Comparison of ENCODE assay signal across 24 mouse cellular contexts in genomic region chr5:24649701-24650100, GRCm38 (mm10). TPM values are rescaled to one million over a fixed set of nuclear protein-coding genes. Genes with fewer than 3 reads are reported as not detected.
DNase-seq lines count a peak whose midpoint lies in the region; ATAC-seq and TF ChIP-seq lines count a peak whose summit lies in the region.
"Had no signal": no experiment of that assay in that cellular context is flagged by ENCODE, and none has a peak within 500 bp of the region (broad histone marks: within the 10 kb centered on the region; RNA-seq: fewer than 3 reads in every experiment).

No protein-coding gene starts in this region.

- no peaks in the 10 kb centered on the region for H3K9me3 ChIP-seq in heart, embryonic 12.5 days (replicated peaks)
- H3K9me3 ChIP-seq in hindbrain, postnatal 0 days (ENCODE audit: low read length) = no peaks in the 10 kb centered on the region
- H3K9me3 ChIP-seq in hindbrain, embryonic 12.5 days (replicated peaks) = no peaks in the 10 kb centered on the region
- H3K9me3 ChIP-seq in midbrain, embryonic 11.5 days (ENCODE audit: control insufficient read depth, low read length) = no peaks in the 10 kb centered on the region
- H3K9me3 ChIP-seq in midbrain, embryonic 13.5 days = no peaks in the 10 kb centered on the region
- H3K9me3 ChIP-seq: G1E had no signal

- H3K27me3 ChIP-seq in heart, embryonic 12.5 days (replicated peaks) = peaks cover 15% of the 10 kb centered on the region
- H3K27me3 ChIP-seq in hindbrain, postnatal 0 days (ENCODE audit: insufficient read depth, low read length) = no peaks in the 10 kb centered on the region
- H3K27me3 ChIP-seq in hindbrain, embryonic 12.5 days = peaks cover 5% of the 10 kb centered on the region; the same call in 1 of the 2 replicates
- H3K27me3 ChIP-seq in midbrain, embryonic 11.5 days (ENCODE audit: control insufficient read depth, insufficient read depth, low read length) = no peaks in the 10 kb centered on the region; the same call in 1 of the 2 replicates
- peaks cover 6% of the 10 kb centered on the region; the same call in 1 of the 2 replicates for H3K27me3 ChIP-seq in midbrain, embryonic 13.5 days
- H3K27me3 ChIP-seq: CH12.LX had no signal

- H3K4me1 ChIP-seq in heart, embryonic 12.5 days (replicated peaks) = no peaks in the 10 kb centered on the region
- H3K4me1 ChIP-seq in hindbrain, postnatal 0 days (ENCODE audit: insufficient read depth, low read length) = no peaks in the 10 kb centered on the region
- no peaks in the 10 kb centered on the region for H3K4me1 ChIP-seq in hindbrain, embryonic 12.5 days
- no peaks in the 10 kb centered on the region for H3K4me1 ChIP-seq in midbrain, embryonic 11.5 days (ENCODE audit: control insufficient read depth, insufficient read depth, low read length)
- no peaks in the 10 kb centered on the region for H3K4me1 ChIP-seq in midbrain, embryonic 13.5 days (replicated peaks)

- 71% methylated on average over 7 of the region's 7 CpGs for WGBS in heart, embryonic 12.5 days
- 77% methylated on average over 7 of the region's 7 CpGs for WGBS in hindbrain, postnatal 0 days
- 81% methylated on average over 7 of the region's 7 CpGs for WGBS in hindbrain, embryonic 12.5 days
- 83% methylated on average over 7 of the region's 7 CpGs for WGBS in midbrain, embryonic 11.5 days
- 80% methylated on average over 7 of the region's 7 CpGs for WGBS in midbrain, embryonic 13.5 days

- no peak overlapping the region for H3K27ac ChIP-seq in heart, embryonic 12.5 days (ENCODE audit: poor library complexity, severe bottlenecking)
- no peak overlapping the region for H3K27ac ChIP-seq in hindbrain, postnatal 0 days
- no peak overlapping the region for H3K27ac ChIP-seq in hindbrain, embryonic 12.5 days
- no peak overlapping the region for H3K27ac ChIP-seq in midbrain, embryonic 11.5 days (ENCODE audit: low read depth, low read length)
- no peak overlapping the region for H3K27ac ChIP-seq in midbrain, embryonic 13.5 days

- H3K4me2 ChIP-seq in heart, embryonic 12.5 days = no peak overlapping the region
- H3K4me2 ChIP-seq in hindbrain, postnatal 0 days (ENCODE audit: low read depth, low read length) = no peak overlapping the region
- no peak overlapping the region for H3K4me2 ChIP-seq in hindbrain, embryonic 12.5 days (replicated peaks)
- H3K4me2 ChIP-seq in midbrain, embryonic 11.5 days = no peak overlapping the region
- H3K4me2 ChIP-seq in midbrain, embryonic 13.5 days (replicated peaks) = no peak overlapping the region

- peak; percentile 18; the same call in 1 of the 2 replicates for TF ChIP-seq CTCF in hindbrain, postnatal 0 days (IDR thresholded peaks at IDR 0.05; ENCODE audit: low read depth)

- ATAC-seq in heart, embryonic 12.5 days (ENCODE audit: insufficient number of reproducible peaks, low FRiP score) = no peak
- ATAC-seq in hindbrain, postnatal 0 days = no peak
- no peak for ATAC-seq in hindbrain, embryonic 12.5 days (ENCODE audit: low FRiP score)
- ATAC-seq in midbrain, embryonic 11.5 days (ENCODE audit: low FRiP score) = no peak
- no peak for ATAC-seq in midbrain, embryonic 13.5 days
- ATAC-seq: activated CD4-positive, CD25-positive, alpha-beta regulatory T cell, adult 4 months; CD4-positive, CD25-positive, alpha-beta regulatory T cell, adult 4 months; Patski had no signal

- H3K9ac ChIP-seq in heart, embryonic 12.5 days = no peak overlapping the region
- H3K9ac ChIP-seq in hindbrain, postnatal 0 days (replicated peaks; ENCODE audit: low read length) = no peak overlapping the region
- H3K9ac ChIP-seq in hindbrain, embryonic 12.5 days = no peak overlapping the region
- H3K9ac ChIP-seq in midbrain, embryonic 11.5 days (ENCODE audit: low read length) = no peak overlapping the region
- H3K9ac ChIP-seq in midbrain, embryonic 13.5 days (replicated peaks) = no peak overlapping the region

- no peaks in the 10 kb centered on the region for H3K36me3 ChIP-seq in heart, embryonic 12.5 days
- no peaks in the 10 kb centered on the region for H3K36me3 ChIP-seq in hindbrain, postnatal 0 days (ENCODE audit: insufficient read depth, low read length)
- H3K36me3 ChIP-seq in hindbrain, embryonic 12.5 days = no peaks in the 10 kb centered on the region
- H3K36me3 ChIP-seq in midbrain, embryonic 11.5 days (ENCODE audit: control insufficient read depth, insufficient read depth, low read length) = no peaks in the 10 kb centered on the region
- H3K36me3 ChIP-seq in midbrain, embryonic 13.5 days = no peaks in the 10 kb centered on the region
- H3K36me3 ChIP-seq: G1E had no signal

- peak; percentile 60 for DNase-seq in heart, adult 11 months
- no peak for DNase-seq in hindbrain, postnatal 0 days (ENCODE audit: low spot score)
- peak; percentile 64 for DNase-seq in midbrain, embryonic 11.5 days (ENCODE audit: low spot score, missing footprints)
- DNase-seq in NIH3T3 (ENCODE audit: low read depth) (peak; percentile 7), MN1 (ENCODE audit: low spot score) (no peak)
- DNase-seq: adrenal gland, adult 2 months; adrenal gland, adult 8-10 months; adrenal gland, postnatal 10 days; adrenal gland, postnatal 14 days; adrenal gland, postnatal 25 days; adrenal gland, postnatal 36 days; B cell, adult 2 months; cerebellum, adult 11 months; cerebellum, adult 11-12 months; cerebellum, adult 18-20 months; cerebellum, adult 2 months had no signal

- H3K4me3 ChIP-seq in heart, embryonic 12.5 days = no peak overlapping the region
- no peak overlapping the region for H3K4me3 ChIP-seq in hindbrain, postnatal 0 days (ENCODE audit: low read length)
- H3K4me3 ChIP-seq in hindbrain, embryonic 12.5 days = no peak overlapping the region
- no peak overlapping the region for H3K4me3 ChIP-seq in midbrain, embryonic 11.5 days (ENCODE audit: low read depth, low read length)
- H3K4me3 ChIP-seq in midbrain, embryonic 13.5 days (replicated peaks) = no peak overlapping the region

RNA-seq across cellular contexts. Expression of gene Smarcd3, which starts 25.5 kb away (rescaled TPM):
- 86.4 and 90.3 TPM in 2 replicates for polyA plus RNA-seq in heart, embryonic 12.5 days (2016; fragmentation: Nextera tagmentation; extraction: Ambion mirVana)
- total RNA-seq in hindbrain, postnatal 0 days (2014; rRNA removed) = 246 and 262 TPM in 2 replicates
- 114 and 128 TPM in 2 replicates for polyA plus RNA-seq in hindbrain, postnatal 0 days (2015; fragmentation: Nextera tagmentation; extraction: Ambion mirVana)
- 78.4 and 83.2 TPM in 2 replicates for polyA plus RNA-seq in hindbrain, embryonic 12.5 days (2016; fragmentation: Nextera tagmentation; extraction: Ambion mirVana)
- 56.8 and 60.2 TPM in 2 replicates for polyA plus RNA-seq in midbrain, embryonic 11.5 days (2014; fragmentation: Nextera tagmentation; extraction: Ambion mirVana)
- 119 and 127 TPM in 2 replicates for polyA plus RNA-seq in midbrain, embryonic 13.5 days (2015; fragmentation: Nextera tagmentation; extraction: Ambion mirVana)
- polyA plus RNA-seq: G1E had no signal

RNA-seq across cellular contexts. Expression of gene Nub1, which starts 35.6 kb away (rescaled TPM):
- 29.5 and 31.9 TPM in 2 replicates for polyA plus RNA-seq in heart, embryonic 12.5 days (2016; fragmentation: Nextera tagmentation; extraction: Ambion mirVana)
- total RNA-seq in hindbrain, postnatal 0 days (2014; rRNA removed) = 33.8 and 37.1 TPM in 2 replicates
- polyA plus RNA-seq in hindbrain, postnatal 0 days (2015; fragmentation: Nextera tagmentation; extraction: Ambion mirVana) = 40.5 and 42.5 TPM in 2 replicates
- 40.3 and 42.3 TPM in 2 replicates for polyA plus RNA-seq in hindbrain, embryonic 12.5 days (2016; fragmentation: Nextera tagmentation; extraction: Ambion mirVana)
- polyA plus RNA-seq in midbrain, embryonic 11.5 days (2014; fragmentation: Nextera tagmentation; extraction: Ambion mirVana) = 36.8 and 38.8 TPM in 2 replicates
- polyA plus RNA-seq in midbrain, embryonic 13.5 days (2015; fragmentation: Nextera tagmentation; extraction: Ambion mirVana) = 41.2 and 42.8 TPM in 2 replicates

Comparison
In these comparisons a context has a peak if more than half of its experiments do, and no peak if none do; other contexts are left out.
1. DNase-seq: peak in heart, adult 11 months (single experiment), midbrain, embryonic 11.5 days (single experiment) and NIH3T3 (single experiment); none in hindbrain, postnatal 0 days (single experiment) and MN1 (single experiment).